Mouse (Mus musculus) adrenal gland, postnatal 25 days (tissue): Measurements from ENCODE around the gene Ctsg. TPM values are rescaled to one million over a fixed set of nuclear protein-coding genes. Genes with fewer than 3 reads are reported as not detected.

Experiments used
- microRNA-seq, 2 experiments: library from miRNA; unstranded; fragments of <30 nt; microRNA quantifications; one replicate each; pipeline ENCODE4 v1.2.0; 2021
- total RNA-seq: library from RNA; stranded (reverse); gene quantifications from 2 replicates; pipeline ENCODE4 v1.2.3, GENCODE M21; 2021

Ctsg gene
- total RNA-seq, 1 experiment from 2014 or later, result not detected

Small RNA genes within 50 kb of the gene (microRNA-seq; reads per million reads assigned to microRNA genes)
- gene Mir6949, result 0 reads per million in 2 experiments

Other genes with a start within 250 kb of the Ctsg start
- gene Nynrin, start 248.6 kb downstream of the Ctsg start, total RNA-seq, result 10.7 and 13.5 TPM in 2 replicates
- gene Cbln3, start 218.2 kb downstream of the Ctsg start, total RNA-seq, result 0.15 and 0.24 TPM in 2 replicates
- gene Khnyn, start 217.6 kb downstream of the Ctsg start, total RNA-seq, result 21.6 and 25.5 TPM in 2 replicates
- 58.1 and 62.6 TPM in 2 replicates for gene Sdr39u1, start 202.3 kb downstream of the Ctsg start, total RNA-seq
- 0.49 and 1.2 TPM in 2 replicates for gene Cma1, start 157.9 kb downstream of the Ctsg start, total RNA-seq
- not detected in 2 replicates for gene Cma2, start 151.6 kb downstream of the Ctsg start, total RNA-seq
- not detected in 2 replicates for gene Mcpt1, start 84.6 kb downstream of the Ctsg start, total RNA-seq
- gene Mcpt9, start 72.1 kb downstream of the Ctsg start, total RNA-seq, result not detected in 2 replicates
- gene Mcpt2, start 60.5 kb downstream of the Ctsg start, total RNA-seq, result not detected in 2 replicates
- gene Mcpt4, start 40.3 kb downstream of the Ctsg start, total RNA-seq, result 0.97 and 1.1 TPM in 2 replicates
- gene Mcpt8, start 17.3 kb downstream of the Ctsg start, total RNA-seq, result not detected in 2 replicates
- gene Gzme, start 18.1 kb upstream of the Ctsg start, total RNA-seq, result not detected in 2 replicates
- not detected in 2 replicates for gene Gzmd, start 30.0 kb upstream of the Ctsg start, total RNA-seq
- gene Gzmg, start 57.0 kb upstream of the Ctsg start, total RNA-seq, result not detected in 2 replicates
- gene Gzmn, start 72.0 kb upstream of the Ctsg start, total RNA-seq, result not detected in 2 replicates
- not detected in 2 replicates for gene Gzmf, start 108.8 kb upstream of the Ctsg start, total RNA-seq
- not detected in 2 replicates for gene Gzmc, start 132.1 kb upstream of the Ctsg start, total RNA-seq
- gene Gzmb, start 159.7 kb upstream of the Ctsg start, total RNA-seq, result not detected in 2 replicates